Mouse (Mus musculus): ENCODE measurements around the gene Dnajc14. TPM values are rescaled to one million over a fixed set of nuclear protein-coding genes. Genes with fewer than 3 reads are reported as not detected.

The Dnajc14 gene
- polyA plus RNA-seq, 1 experiment from 2014 or later, result 56.0 TPM

- Histone ChIP-seq H3K9ac (ENCODE audit: low read length) (no peak overlapping the region), H3K9me3 (ENCODE audit: control insufficient read depth, low read length) (no peaks in the 10 kb centered on the region), H3K4me2 (ENCODE audit: low read depth, low read length) (no peak overlapping the region), H3K27me3 (ENCODE audit: control insufficient read depth, insufficient read depth, low read depth, low read length) (no peaks in the 10 kb centered on the region), H3K4me3 (ENCODE audit: low read length) (no peak overlapping the region), H3K4me1 (replicated peaks; ENCODE audit: control insufficient read depth, insufficient read depth, low read length) (no peaks in the 10 kb centered on the region), H3K36me3 (ENCODE audit: control insufficient read depth, insufficient read depth, low read length) (peaks cover 19% of the 10 kb centered on the region), H3K27ac (ENCODE audit: low read length) (no peak overlapping the region)
- ATAC-seq (ENCODE audit: low read depth), result no peak
These were observed 36.8 kb downstream of the Dnajc14 start for GRCm38 (mm10) chr10:128840612-128841011.

GRCm38 (mm10) chr10:128843260-128843659, 39.4 kb downstream of the Dnajc14 start:
- ATAC-seq (ENCODE audit: low read depth), result no peak
- WGBS, result 92% methylated on average over 5 of the region's 5 CpGs
- peaks cover 20% of the 10 kb centered on the region for H3K36me3 ChIP-seq (ENCODE audit: control insufficient read depth, insufficient read depth, low read length)

GRCm38 (mm10) chr10:128845516-128845915, 41.7 kb downstream of the Dnajc14 start:
- Histone ChIP-seq H3K27ac (ENCODE audit: low read length) (no peak overlapping the region), H3K4me2 (ENCODE audit: low read depth, low read length) (no peak overlapping the region), H3K4me1 (replicated peaks; ENCODE audit: control insufficient read depth, insufficient read depth, low read length) (no peaks in the 10 kb centered on the region), H3K9me3 (ENCODE audit: control insufficient read depth, low read length) (no peaks in the 10 kb centered on the region), H3K4me3 (ENCODE audit: low read length) (no peak overlapping the region), H3K9ac (ENCODE audit: low read length) (no peak overlapping the region), H3K27me3 (ENCODE audit: control insufficient read depth, insufficient read depth, low read depth, low read length) (no peaks in the 10 kb centered on the region), H3K36me3 (ENCODE audit: control insufficient read depth, insufficient read depth, low read length) (peaks cover 23% of the 10 kb centered on the region)
- ATAC-seq (ENCODE audit: low read depth), result no peak
- 58% methylated on average over 2 of the region's 2 CpGs for WGBS

More at GRCm38 (mm10) chr10:128843260-128843659, 39.4 kb downstream of the Dnajc14 start:
- Histone ChIP-seq H3K27me3 (ENCODE audit: control insufficient read depth, insufficient read depth, low read depth, low read length) (no peaks in the 10 kb centered on the region), H3K9ac (ENCODE audit: low read length) (no peak overlapping the region), H3K4me3 (ENCODE audit: low read length) (no peak overlapping the region), H3K9me3 (ENCODE audit: control insufficient read depth, low read length) (no peaks in the 10 kb centered on the region), H3K4me2 (ENCODE audit: low read depth, low read length) (no peak overlapping the region), H3K4me1 (replicated peaks; ENCODE audit: control insufficient read depth, insufficient read depth, low read length) (no peaks in the 10 kb centered on the region), H3K27ac (ENCODE audit: low read length) (no peak overlapping the region)

- H3K9me3 ChIP-seq (ENCODE audit: control insufficient read depth, low read length), result no peaks in the 10 kb centered on the region
- H3K27me3 ChIP-seq (ENCODE audit: control insufficient read depth, insufficient read depth, low read depth, low read length), result no peaks in the 10 kb centered on the region
- no peaks in the 10 kb centered on the region for H3K4me1 ChIP-seq (replicated peaks; ENCODE audit: control insufficient read depth, insufficient read depth, low read length)
- WGBS, result 94% methylated on average over 4 of the region's 4 CpGs
- no peak overlapping the region for H3K9ac ChIP-seq (ENCODE audit: low read length)
- no peak overlapping the region for H3K4me2 ChIP-seq (ENCODE audit: low read depth, low read length)
- ATAC-seq (ENCODE audit: low read depth), result no peak
- H3K4me3 ChIP-seq (ENCODE audit: low read length), result no peak overlapping the region
- no peak overlapping the region for H3K27ac ChIP-seq (ENCODE audit: low read length)
- H3K36me3 ChIP-seq (ENCODE audit: control insufficient read depth, insufficient read depth, low read length), result peaks cover 26% of the 10 kb centered on the region
These were observed 42.8 kb downstream of the Dnajc14 start for GRCm38 (mm10) chr10:128846664-128847063.

GRCm38 (mm10) chr10:128848426-128848825, 44.6 kb downstream of the Dnajc14 start:
- Histone ChIP-seq H3K27me3 (ENCODE audit: control insufficient read depth, insufficient read depth, low read depth, low read length) (no peaks in the 10 kb centered on the region), H3K36me3 (ENCODE audit: control insufficient read depth, insufficient read depth, low read length) (peaks cover 18% of the 10 kb centered on the region), H3K4me1 (replicated peaks; ENCODE audit: control insufficient read depth, insufficient read depth, low read length) (no peaks in the 10 kb centered on the region), H3K4me3 (ENCODE audit: low read length) (no peak overlapping the region), H3K4me2 (ENCODE audit: low read depth, low read length) (no peak overlapping the region), H3K9ac (ENCODE audit: low read length) (no peak overlapping the region), H3K9me3 (ENCODE audit: control insufficient read depth, low read length) (no peaks in the 10 kb centered on the region), H3K27ac (ENCODE audit: low read length) (no peak overlapping the region)
- ATAC-seq (ENCODE audit: low read depth), result no peak
- WGBS, result 52% methylated on average over 2 of the region's 2 CpGs

- 83% methylated on average over 3 of the region's 3 CpGs for WGBS
- Histone ChIP-seq H3K9ac (ENCODE audit: low read length) (no peak overlapping the region), H3K36me3 (ENCODE audit: control insufficient read depth, insufficient read depth, low read length) (peaks cover 23% of the 10 kb centered on the region)
These were observed 46.5 kb downstream of the Dnajc14 start for GRCm38 (mm10) chr10:128850339-128850738.

GRCm38 (mm10) chr10:128861176-128861575, 57.3 kb downstream of the Dnajc14 start:
- no peak overlapping the region for H3K4me3 ChIP-seq (ENCODE audit: low read length)
- no peak for ATAC-seq (ENCODE audit: low read depth)
- no peak overlapping the region for H3K27ac ChIP-seq (ENCODE audit: low read length)
- H3K27me3 ChIP-seq (ENCODE audit: control insufficient read depth, insufficient read depth, low read depth, low read length), result no peaks in the 10 kb centered on the region
- no peak overlapping the region for H3K9ac ChIP-seq (ENCODE audit: low read length)
- peaks cover 17% of the 10 kb centered on the region for H3K36me3 ChIP-seq (ENCODE audit: control insufficient read depth, insufficient read depth, low read length)
- H3K9me3 ChIP-seq (ENCODE audit: control insufficient read depth, low read length), result no peaks in the 10 kb centered on the region
- no peak overlapping the region for H3K4me2 ChIP-seq (ENCODE audit: low read depth, low read length)
- H3K4me1 ChIP-seq (replicated peaks; ENCODE audit: control insufficient read depth, insufficient read depth, low read length), result no peaks in the 10 kb centered on the region

More at GRCm38 (mm10) chr10:128850339-128850738, 46.5 kb downstream of the Dnajc14 start:
- H3K4me3 ChIP-seq (ENCODE audit: low read length), result no peak overlapping the region
- no peaks in the 10 kb centered on the region for H3K9me3 ChIP-seq (ENCODE audit: control insufficient read depth, low read length)
- no peaks in the 10 kb centered on the region for H3K4me1 ChIP-seq (replicated peaks; ENCODE audit: control insufficient read depth, insufficient read depth, low read length)
- no peak overlapping the region for H3K4me2 ChIP-seq (ENCODE audit: low read depth, low read length)
- H3K27ac ChIP-seq (ENCODE audit: low read length), result no peak overlapping the region
- ATAC-seq (ENCODE audit: low read depth), result no peak
- no peaks in the 10 kb centered on the region for H3K27me3 ChIP-seq (ENCODE audit: control insufficient read depth, insufficient read depth, low read depth, low read length)

- Histone ChIP-seq H3K4me2 (ENCODE audit: low read depth, low read length) (no peak overlapping the region), H3K9ac (ENCODE audit: low read length) (no peak overlapping the region), H3K4me3 (ENCODE audit: low read length) (no peak overlapping the region), H3K27ac (ENCODE audit: low read length) (no peak overlapping the region), H3K36me3 (ENCODE audit: control insufficient read depth, insufficient read depth, low read length) (peaks cover 25% of the 10 kb centered on the region), H3K27me3 (ENCODE audit: control insufficient read depth, insufficient read depth, low read depth, low read length) (no peaks in the 10 kb centered on the region), H3K4me1 (replicated peaks; ENCODE audit: control insufficient read depth, insufficient read depth, low read length) (no peaks in the 10 kb centered on the region), H3K9me3 (ENCODE audit: control insufficient read depth, low read length) (no peaks in the 10 kb centered on the region)
- 79% methylated on average over 3 of the region's 3 CpGs for WGBS
- no peak for ATAC-seq (ENCODE audit: low read depth)
These were observed 62.2 kb downstream of the Dnajc14 start for GRCm38 (mm10) chr10:128866042-128866441.

- ATAC-seq (ENCODE audit: low read depth), result no peak
- peaks cover 27% of the 10 kb centered on the region for H3K36me3 ChIP-seq (ENCODE audit: control insufficient read depth, insufficient read depth, low read length)
- no peaks in the 10 kb centered on the region for H3K27me3 ChIP-seq (ENCODE audit: control insufficient read depth, insufficient read depth, low read depth, low read length)
- WGBS, result 96% methylated on average over 1 of the region's 1 CpGs
- H3K4me3 ChIP-seq (ENCODE audit: low read length), result no peak overlapping the region
- H3K9ac ChIP-seq (ENCODE audit: low read length), result no peak overlapping the region
- H3K4me1 ChIP-seq (replicated peaks; ENCODE audit: control insufficient read depth, insufficient read depth, low read length), result no peaks in the 10 kb centered on the region
- H3K4me2 ChIP-seq (ENCODE audit: low read depth, low read length), result no peak overlapping the region
- no peak overlapping the region for H3K27ac ChIP-seq (ENCODE audit: low read length)
- no peaks in the 10 kb centered on the region for H3K9me3 ChIP-seq (ENCODE audit: control insufficient read depth, low read length)
These were observed 62.7 kb downstream of the Dnajc14 start for GRCm38 (mm10) chr10:128866518-128866917.

All from lung, embryonic 16.5 days (tissue).